Mouse (Mus musculus) stomach, embryonic 15.5 days (tissue): Measurements from ENCODE around the gene Celf6. TPM values are rescaled to one million over a fixed set of nuclear protein-coding genes. Genes with fewer than 3 reads are reported as not detected.
A peak's percentile ranks its signal among the peaks of the same experiment; 100 is the strongest.

Source experiments
- ATAC-seq: fragments of 200-750 bp; cut with Nextera tagmentation; 2 replicates; pipeline ENCODE4 v1.8.0; 2017; ENCODE audit warnings: low read depth, moderate number of reproducible peaks, moderate TSS enrichment; ENCODE audit not compliant: insufficient read depth, low FRiP score
- H3K27ac ChIP-seq: fragments of 300-500 bp; sonication (generic); 2 replicates; pipeline ENCODE4 v1.5.1; 2015; ENCODE audit warnings: mild to moderate bottlenecking, inconsistent platforms
- H3K27me3 ChIP-seq: fragments of 300-500 bp; sonication (generic); replicated peaks from 2 replicates; pipeline ENCODE4 v1.6.1; 2015; ENCODE audit warnings: inconsistent platforms
- H3K36me3 ChIP-seq: fragments of 300-500 bp; sonication (generic); 2 replicates; pipeline ENCODE4 v1.6.1; 2015; ENCODE audit warnings: inconsistent platforms
- H3K4me1 ChIP-seq: fragments of 300-500 bp; sonication (generic); 2 replicates; pipeline ENCODE4 v1.6.1; 2015; ENCODE audit warnings: inconsistent platforms
- H3K4me2 ChIP-seq: fragments of 300-500 bp; sonication (generic); 2 replicates; pipeline ENCODE4 v1.6.1; 2015; ENCODE audit warnings: mild to moderate bottlenecking, inconsistent platforms
- H3K4me3 ChIP-seq: fragments of 300-500 bp; sonication (generic); replicated peaks from 2 replicates; pipeline ENCODE4 v1.5.1; 2015; ENCODE audit warnings: inconsistent platforms
- H3K9ac ChIP-seq: fragments of 300-500 bp; sonication (generic); 2 replicates; pipeline ENCODE4 v1.6.1; 2015; ENCODE audit warnings: inconsistent platforms
- H3K9me3 ChIP-seq: fragments of 300-500 bp; sonication (generic); 2 replicates; pipeline ENCODE4 v1.6.1; 2016; ENCODE audit warnings: inconsistent platforms
- WGBS: fragments of 180-500 bp; shearing (Covaris S2); methylation state at CpG from one replicate; pipeline ENCODE4 v1.1.7; 2015; 5-methylcytosine and 5-hydroxymethylcytosine counted together
- polyA plus RNA-seq: library from polyadenylated mRNA; unstranded; fragments of >200 nt; fragmentation: Nextera tagmentation; extraction: Ambion mirVana; gene quantifications from 2 replicates; pipeline ENCODE4 v1.2.1, GENCODE M21; 2015

Gene Celf6
- polyA plus RNA-seq, 1 experiment from 2014 or later, result 4.5 TPM

- Histone ChIP-seq H3K4me3 (no peak overlapping the region), H3K4me1 (no peaks in the 10 kb centered on the region), H3K4me2 (no peak overlapping the region), H3K9ac (no peak overlapping the region), H3K27ac (no peak overlapping the region), H3K9me3 (no peaks in the 10 kb centered on the region), H3K27me3 (no peaks in the 10 kb centered on the region), H3K36me3 (no peaks in the 10 kb centered on the region)
- WGBS, result 41% methylated on average over 12 of the region's 12 CpGs
- no peak for ATAC-seq
Observed at GRCm38 (mm10) chr9:59588710-59589671, 11.3 kb downstream of the Celf6 start.

- Histone ChIP-seq H3K9me3 (no peaks in the 10 kb centered on the region), H3K4me2 (no peak overlapping the region), H3K4me3 (no peak overlapping the region), H3K4me1 (no peaks in the 10 kb centered on the region), H3K36me3 (no peaks in the 10 kb centered on the region), H3K9ac (no peak overlapping the region), H3K27me3 (no peaks in the 10 kb centered on the region), H3K27ac (no peak overlapping the region)
- 67% methylated on average over 10 of the region's 10 CpGs for WGBS
- ATAC-seq, result no peak
Observed at GRCm38 (mm10) chr9:59589703-59590439, 12.2 kb downstream of the Celf6 start.

- ATAC-seq, result no peak
Observed at GRCm38 (mm10) chr9:59601661-59602060, 23.9 kb downstream of the Celf6 start.

GRCm38 (mm10) chr9:59605967-59606366 lies 28.2 kb downstream of the Celf6 start:
- no peak overlapping the region for H3K4me2 ChIP-seq
- H3K36me3 ChIP-seq, result no peaks in the 10 kb centered on the region
- H3K4me3 ChIP-seq, result no peak overlapping the region
- H3K9ac ChIP-seq, result no peak overlapping the region
- no peaks in the 10 kb centered on the region for H3K4me1 ChIP-seq
- peaks cover 8% of the 10 kb centered on the region; the same call in 1 of the 2 replicates for H3K27me3 ChIP-seq
- no peaks in the 10 kb centered on the region for H3K9me3 ChIP-seq
- WGBS, result 56% methylated on average over 6 of the region's 6 CpGs
- ATAC-seq, result no peak
- H3K27ac ChIP-seq, result no peak overlapping the region

More at GRCm38 (mm10) chr9:59601661-59602060, 23.9 kb downstream of the Celf6 start:
- Histone ChIP-seq H3K9me3 (no peaks in the 10 kb centered on the region), H3K4me3 (no peak overlapping the region), H3K27me3 (peaks cover 8% of the 10 kb centered on the region; the same call in 1 of the 2 replicates), H3K27ac (no peak overlapping the region), H3K36me3 (no peaks in the 10 kb centered on the region), H3K4me2 (no peak overlapping the region), H3K4me1 (no peaks in the 10 kb centered on the region), H3K9ac (no peak overlapping the region)
- WGBS, result 67% methylated on average over 8 of the region's 8 CpGs

- 87% methylated on average over 2 of the region's 2 CpGs for WGBS
- H3K4me1 ChIP-seq, result no peaks in the 10 kb centered on the region
- no peaks in the 10 kb centered on the region for H3K9me3 ChIP-seq
- H3K27ac ChIP-seq, result no peak overlapping the region
- H3K27me3 ChIP-seq, result no peaks in the 10 kb centered on the region
- no peak overlapping the region for H3K4me3 ChIP-seq
- no peak overlapping the region for H3K9ac ChIP-seq
- H3K4me2 ChIP-seq, result no peak overlapping the region
- ATAC-seq, result no peak
- no peaks in the 10 kb centered on the region for H3K36me3 ChIP-seq
Observed at GRCm38 (mm10) chr9:59610950-59611349, 33.2 kb downstream of the Celf6 start.

GRCm38 (mm10) chr9:59615797-59616196 lies 38.1 kb downstream of the Celf6 start:
- no peak overlapping the region for H3K4me2 ChIP-seq
- ATAC-seq, result no peak
- H3K27me3 ChIP-seq, result no peaks in the 10 kb centered on the region
- H3K9me3 ChIP-seq, result no peaks in the 10 kb centered on the region
- 89% methylated on average over 2 of the region's 2 CpGs for WGBS
- H3K4me1 ChIP-seq, result 0 out of 2 replicates have a peak, but pooled peaks cover 2% of the 10 kb centered on the region
- no peak overlapping the region for H3K9ac ChIP-seq
- no peaks in the 10 kb centered on the region for H3K36me3 ChIP-seq
- H3K27ac ChIP-seq, result no peak overlapping the region
- H3K4me3 ChIP-seq, result no peak overlapping the region

- 0 out of 2 replicates have a peak, but pooled peaks cover 2% of the 10 kb centered on the region for H3K4me1 ChIP-seq
- WGBS, result under 1% methylated on average over 36 of the region's 36 CpGs
- H3K36me3 ChIP-seq, result no peaks in the 10 kb centered on the region
- peak within 1 kb of the TSS; percentile 92 for H3K27ac ChIP-seq
- peak within 1 kb of the TSS; percentile 92 for H3K9ac ChIP-seq
- H3K4me2 ChIP-seq, result peak within 1 kb of the TSS; percentile 72
- H3K4me3 ChIP-seq, result peak within 1 kb of the TSS; percentile 92
- no peaks in the 10 kb centered on the region for H3K9me3 ChIP-seq
- no peaks in the 10 kb centered on the region for H3K27me3 ChIP-seq
- peak; percentile 100 for ATAC-seq
Observed at GRCm38 (mm10) chr9:59616622-59617306, 39.0 kb downstream of the Celf6 start, which contains the start of gene Parp6. Gene Parp6, plus strand, starts transcription at chr9:59617284.

- 0 out of 2 replicates have a peak, but pooled peaks cover 2% of the 10 kb centered on the region for H3K4me1 ChIP-seq
- H3K9me3 ChIP-seq, result no peaks in the 10 kb centered on the region
- under 1% methylated on average over 58 of the region's 58 CpGs for WGBS
- peak overlapping the region; percentile 92 for H3K27ac ChIP-seq
- no peaks in the 10 kb centered on the region for H3K27me3 ChIP-seq
- peak overlapping the region; percentile 92 for H3K4me3 ChIP-seq
- peak overlapping the region; percentile 92 for H3K9ac ChIP-seq
- peak overlapping the region; percentile 72 for H3K4me2 ChIP-seq
- 0 out of 2 replicates have a peak, but pooled peaks cover 3% of the 10 kb centered on the region for H3K36me3 ChIP-seq
- peak; percentile 11; the same call in 1 of the 2 replicates for ATAC-seq
Observed at GRCm38 (mm10) chr9:59617307-59617973, 39.7 kb downstream of the Celf6 start.

- no peak overlapping the region for H3K4me2 ChIP-seq
- 80% methylated on average over 1 of the region's 1 CpGs for WGBS
- no peaks in the 10 kb centered on the region for H3K27me3 ChIP-seq
- no peak overlapping the region for H3K27ac ChIP-seq
- no peaks in the 10 kb centered on the region for H3K4me1 ChIP-seq
- H3K4me3 ChIP-seq, result no peak overlapping the region
- no peaks in the 10 kb centered on the region for H3K9me3 ChIP-seq
- peaks cover 21% of the 10 kb centered on the region; the same call in 1 of the 2 replicates for H3K36me3 ChIP-seq
- ATAC-seq, result no peak
- no peak overlapping the region for H3K9ac ChIP-seq
Observed at GRCm38 (mm10) chr9:59638372-59638771, 60.7 kb downstream of the Celf6 start.

GRCm38 (mm10) chr9:59639936-59640335 lies 62.2 kb downstream of the Celf6 start:
- H3K36me3 ChIP-seq, result peaks cover 15% of the 10 kb centered on the region; the same call in 1 of the 2 replicates
- H3K4me2 ChIP-seq, result no peak overlapping the region
- H3K4me1 ChIP-seq, result no peaks in the 10 kb centered on the region
- H3K9me3 ChIP-seq, result no peaks in the 10 kb centered on the region
- H3K4me3 ChIP-seq, result no peak overlapping the region
- H3K27ac ChIP-seq, result no peak overlapping the region
- ATAC-seq, result no peak
- H3K27me3 ChIP-seq, result no peaks in the 10 kb centered on the region
- WGBS, result 90% methylated on average over 4 of the region's 4 CpGs
- H3K9ac ChIP-seq, result no peak overlapping the region

- peaks cover 15% of the 10 kb centered on the region; the same call in 1 of the 2 replicates for H3K36me3 ChIP-seq
- H3K4me2 ChIP-seq, result no peak overlapping the region
- no peaks in the 10 kb centered on the region for H3K27me3 ChIP-seq
- WGBS, result 75% methylated on average over 2 of the region's 2 CpGs
- H3K9ac ChIP-seq, result no peak overlapping the region
- no peak overlapping the region for H3K27ac ChIP-seq
- no peak overlapping the region for H3K4me3 ChIP-seq
- H3K9me3 ChIP-seq, result no peaks in the 10 kb centered on the region
- no peaks in the 10 kb centered on the region for H3K4me1 ChIP-seq
- ATAC-seq, result no peak
Observed at GRCm38 (mm10) chr9:59641320-59641719, 63.6 kb downstream of the Celf6 start.
